Mouse (Mus musculus): ENCODE measurements around the gene Tpcn2. TPM values are rescaled to one million over a fixed set of nuclear protein-coding genes. Genes with fewer than 3 reads are reported as not detected.

The Tpcn2 gene
- polyA plus RNA-seq, 1 experiment from 2014 or later: 3.5 TPM

DNA sequence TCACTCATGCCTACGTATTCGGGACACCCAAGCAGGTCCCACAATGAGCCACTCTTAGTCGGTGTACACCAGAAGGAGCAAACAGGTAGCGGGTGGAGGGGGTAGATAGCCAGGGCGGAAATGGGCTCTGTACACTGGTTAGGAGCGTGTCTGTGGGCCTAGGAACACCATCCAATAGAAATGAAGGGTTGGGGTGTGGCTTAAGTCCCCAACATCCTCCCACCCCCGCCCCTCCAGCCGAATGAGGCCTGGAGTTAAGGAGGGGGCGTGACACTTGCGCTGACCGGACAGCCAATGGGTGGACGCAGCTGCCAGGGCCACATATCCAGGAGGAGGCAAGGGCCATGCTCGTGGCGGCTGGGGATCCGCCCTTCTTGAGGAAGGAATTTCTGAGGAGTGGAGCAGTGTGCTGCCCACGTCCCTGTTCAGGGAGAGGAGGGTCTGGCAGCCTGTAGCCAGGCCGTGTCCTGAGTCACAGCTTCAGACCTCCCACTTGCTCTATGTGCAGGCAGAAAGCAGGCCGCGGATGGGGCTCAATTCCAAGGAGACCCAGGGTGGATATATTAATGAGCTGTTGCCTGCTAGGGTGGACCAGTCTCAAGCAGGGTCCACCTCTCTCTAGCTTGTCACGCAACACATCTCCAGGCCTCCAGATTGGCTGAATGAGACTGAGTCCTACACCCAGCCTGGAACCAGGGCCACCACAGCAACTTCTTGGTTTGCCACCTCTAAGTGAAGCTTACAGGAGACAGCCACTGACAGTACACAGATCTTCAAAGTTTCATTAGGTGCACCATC is 18.9 kb upstream of the Tpcn2 start:
- DNase-seq (ENCODE audit: low spot score) (peak; percentile 80), ATAC-seq (replicated peaks; ENCODE audit: low FRiP score, low TSS enrichment, low read depth) (peak; percentile 90)
- peak overlapping the region; percentile 44 for H3K4me2 ChIP-seq (ENCODE audit: low read length)
- H3K4me1 ChIP-seq (replicated peaks; ENCODE audit: control insufficient read depth, insufficient read depth, low read length): peaks cover 9% of the 10 kb centered on the region; the same call in 1 of the 2 replicates
- H3K27me3 ChIP-seq (replicated peaks; ENCODE audit: control insufficient read depth, insufficient read depth, low read length): no peaks in the 10 kb centered on the region
- no peaks in the 10 kb centered on the region for H3K36me3 ChIP-seq (ENCODE audit: control insufficient read depth, insufficient read depth, low read length)
- 5% methylated on average over 20 of the region's 20 CpGs for WGBS
- H3K27ac ChIP-seq (ENCODE audit: low read depth): peak overlapping the region; percentile 19; the same call in 1 of the 2 replicates
- H3K9ac ChIP-seq (ENCODE audit: low read length): peak overlapping the region; percentile 14; the same call in 1 of the 2 replicates
- no peaks in the 10 kb centered on the region for H3K9me3 ChIP-seq (ENCODE audit: control insufficient read depth, low read length)
- peak overlapping the region; percentile 8; the same call in 1 of the 2 replicates for H3K4me3 ChIP-seq (ENCODE audit: low read depth, low read length)

DNA sequence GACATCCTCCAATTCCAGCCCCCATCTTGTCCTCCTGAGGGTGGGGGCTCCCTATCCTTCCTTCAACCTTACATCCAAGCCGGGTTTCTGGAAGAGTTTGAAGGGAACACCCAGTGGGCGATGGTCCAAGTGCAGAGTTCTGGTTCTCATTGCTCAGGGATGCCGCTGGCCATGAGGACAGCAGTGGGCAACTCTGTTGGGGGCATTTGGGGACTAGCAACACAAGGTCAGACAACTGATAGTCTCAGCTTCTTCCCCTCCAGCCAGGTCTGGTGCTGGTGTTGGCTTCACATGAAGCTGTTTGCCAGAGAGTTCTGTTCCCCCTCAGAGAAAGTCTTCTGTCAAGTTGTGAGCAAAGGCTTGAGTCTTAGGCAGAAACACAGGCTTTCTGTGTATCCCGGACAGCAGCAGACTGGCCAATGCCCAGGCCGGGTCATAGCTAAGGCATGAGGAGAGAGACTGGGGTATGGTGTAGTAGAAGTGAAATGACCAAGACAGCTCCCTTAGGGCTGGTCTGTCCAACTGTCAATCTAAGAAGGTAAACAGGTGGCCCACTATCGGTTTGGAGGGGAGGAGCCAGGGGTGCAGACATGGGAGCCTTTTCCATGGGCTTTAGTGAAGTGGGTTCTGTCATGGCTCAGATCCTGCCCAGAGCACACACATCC is 17.7 kb upstream of the Tpcn2 start:
- 84% methylated on average over 6 of the region's 6 CpGs for WGBS
- Histone ChIP-seq H3K9me3 (ENCODE audit: control insufficient read depth, low read length) (no peaks in the 10 kb centered on the region), H3K4me2 (ENCODE audit: low read length) (no peak overlapping the region), H3K36me3 (ENCODE audit: control insufficient read depth, insufficient read depth, low read length) (no peaks in the 10 kb centered on the region), H3K4me3 (ENCODE audit: low read depth, low read length) (no peak overlapping the region), H3K9ac (ENCODE audit: low read length) (no peak overlapping the region), H3K27me3 (replicated peaks; ENCODE audit: control insufficient read depth, insufficient read depth, low read length) (no peaks in the 10 kb centered on the region), H3K4me1 (replicated peaks; ENCODE audit: control insufficient read depth, insufficient read depth, low read length) (peaks cover 9% of the 10 kb centered on the region; the same call in 1 of the 2 replicates), H3K27ac (ENCODE audit: low read depth) (no peak overlapping the region)
- DNase-seq (ENCODE audit: low spot score): no peak
- no peak for ATAC-seq (replicated peaks; ENCODE audit: low FRiP score, low TSS enrichment, low read depth)

GRCm38 (mm10) chr7:145301008-145301340 is 17.2 kb upstream of the Tpcn2 start:
- DNase-seq (ENCODE audit: low spot score) (no peak), ATAC-seq (replicated peaks; ENCODE audit: low FRiP score, low TSS enrichment, low read depth) (no peak)
- H3K4me3 ChIP-seq (ENCODE audit: low read depth, low read length): no peak overlapping the region
- H3K9me3 ChIP-seq (ENCODE audit: control insufficient read depth, low read length): no peaks in the 10 kb centered on the region
- no peak overlapping the region for H3K4me2 ChIP-seq (ENCODE audit: low read length)
- H3K27me3 ChIP-seq (replicated peaks; ENCODE audit: control insufficient read depth, insufficient read depth, low read length): no peaks in the 10 kb centered on the region
- no peak overlapping the region for H3K9ac ChIP-seq (ENCODE audit: low read length)
- H3K36me3 ChIP-seq (ENCODE audit: control insufficient read depth, insufficient read depth, low read length): no peaks in the 10 kb centered on the region
- H3K27ac ChIP-seq (ENCODE audit: low read depth): no peak overlapping the region
- peaks cover 9% of the 10 kb centered on the region; the same call in 1 of the 2 replicates for H3K4me1 ChIP-seq (replicated peaks; ENCODE audit: control insufficient read depth, insufficient read depth, low read length)

DNA sequence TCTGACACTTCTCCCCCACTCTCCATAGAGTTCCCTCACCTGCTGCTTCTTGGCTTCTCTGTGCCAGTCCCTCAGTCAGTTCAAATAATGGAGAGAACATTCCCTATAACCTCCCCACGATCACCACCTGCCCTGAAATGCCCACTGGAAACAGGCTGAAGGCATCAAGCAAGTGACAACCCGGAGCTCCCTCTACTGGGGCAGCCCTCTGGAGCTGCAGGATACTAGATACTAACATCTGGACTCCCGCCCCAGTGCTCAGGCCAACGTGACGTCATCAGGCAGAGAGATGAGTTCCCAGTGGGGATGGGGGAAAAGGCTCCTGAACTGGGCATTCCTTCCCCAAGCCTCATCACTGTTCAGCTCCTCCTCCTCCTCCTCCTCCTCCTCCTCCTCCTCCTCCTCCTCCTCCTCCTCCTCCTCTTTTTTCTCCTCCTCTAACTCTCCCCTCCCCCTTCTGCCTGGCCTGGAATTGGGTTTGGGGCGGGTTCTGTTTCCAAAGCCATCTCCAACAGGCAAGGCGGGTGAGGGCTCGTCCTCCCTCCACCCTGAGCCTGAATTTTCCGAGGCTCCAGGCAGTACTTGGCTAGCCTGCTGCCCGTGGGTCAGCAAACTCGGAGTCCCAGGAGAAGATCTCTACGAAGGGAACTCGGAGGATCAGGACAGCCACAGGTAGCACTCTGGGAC is 16.7 kb upstream of the Tpcn2 start, which contains the start of gene Mrgprf:
Gene Mrgprf, plus strand, starts transcription at position 508 of the 687 bp plus-strand sequence.
- WGBS: 37% methylated on average over 13 of the region's 13 CpGs
- H3K36me3 ChIP-seq (ENCODE audit: control insufficient read depth, insufficient read depth, low read length): no peaks in the 10 kb centered on the region
- H3K4me2 ChIP-seq (ENCODE audit: low read length): no peak within 1 kb of the TSS
- H3K9me3 ChIP-seq (ENCODE audit: control insufficient read depth, low read length): no peaks in the 10 kb centered on the region
- peaks cover 9% of the 10 kb centered on the region; the same call in 1 of the 2 replicates for H3K4me1 ChIP-seq (replicated peaks; ENCODE audit: control insufficient read depth, insufficient read depth, low read length)
- no peak for ATAC-seq (replicated peaks; ENCODE audit: low FRiP score, low TSS enrichment, low read depth)
- no peaks in the 10 kb centered on the region for H3K27me3 ChIP-seq (replicated peaks; ENCODE audit: control insufficient read depth, insufficient read depth, low read length)
- DNase-seq (ENCODE audit: low spot score): no peak
- no peak within 1 kb of the TSS for H3K27ac ChIP-seq (ENCODE audit: low read depth)
- H3K9ac ChIP-seq (ENCODE audit: low read length): no peak within 1 kb of the TSS
- no peak within 1 kb of the TSS for H3K4me3 ChIP-seq (ENCODE audit: low read depth, low read length)

GRCm38 (mm10) chr7:145299562-145300320 is 15.9 kb upstream of the Tpcn2 start:
- H3K36me3 ChIP-seq (ENCODE audit: control insufficient read depth, insufficient read depth, low read length): no peaks in the 10 kb centered on the region
- DNase-seq (ENCODE audit: low spot score) (no peak), ATAC-seq (replicated peaks; ENCODE audit: low FRiP score, low TSS enrichment, low read depth) (no peak)
- H3K9me3 ChIP-seq (ENCODE audit: control insufficient read depth, low read length): no peaks in the 10 kb centered on the region
- H3K27ac ChIP-seq (ENCODE audit: low read depth): no peak overlapping the region
- H3K4me3 ChIP-seq (ENCODE audit: low read depth, low read length): no peak overlapping the region
- H3K9ac ChIP-seq (ENCODE audit: low read length): no peak overlapping the region
- WGBS: 61% methylated on average over 7 of the region's 7 CpGs
- H3K4me1 ChIP-seq (replicated peaks; ENCODE audit: control insufficient read depth, insufficient read depth, low read length): peaks cover 9% of the 10 kb centered on the region; the same call in 1 of the 2 replicates
- H3K4me2 ChIP-seq (ENCODE audit: low read length): no peak overlapping the region
- H3K27me3 ChIP-seq (replicated peaks; ENCODE audit: control insufficient read depth, insufficient read depth, low read length): no peaks in the 10 kb centered on the region

DNA sequence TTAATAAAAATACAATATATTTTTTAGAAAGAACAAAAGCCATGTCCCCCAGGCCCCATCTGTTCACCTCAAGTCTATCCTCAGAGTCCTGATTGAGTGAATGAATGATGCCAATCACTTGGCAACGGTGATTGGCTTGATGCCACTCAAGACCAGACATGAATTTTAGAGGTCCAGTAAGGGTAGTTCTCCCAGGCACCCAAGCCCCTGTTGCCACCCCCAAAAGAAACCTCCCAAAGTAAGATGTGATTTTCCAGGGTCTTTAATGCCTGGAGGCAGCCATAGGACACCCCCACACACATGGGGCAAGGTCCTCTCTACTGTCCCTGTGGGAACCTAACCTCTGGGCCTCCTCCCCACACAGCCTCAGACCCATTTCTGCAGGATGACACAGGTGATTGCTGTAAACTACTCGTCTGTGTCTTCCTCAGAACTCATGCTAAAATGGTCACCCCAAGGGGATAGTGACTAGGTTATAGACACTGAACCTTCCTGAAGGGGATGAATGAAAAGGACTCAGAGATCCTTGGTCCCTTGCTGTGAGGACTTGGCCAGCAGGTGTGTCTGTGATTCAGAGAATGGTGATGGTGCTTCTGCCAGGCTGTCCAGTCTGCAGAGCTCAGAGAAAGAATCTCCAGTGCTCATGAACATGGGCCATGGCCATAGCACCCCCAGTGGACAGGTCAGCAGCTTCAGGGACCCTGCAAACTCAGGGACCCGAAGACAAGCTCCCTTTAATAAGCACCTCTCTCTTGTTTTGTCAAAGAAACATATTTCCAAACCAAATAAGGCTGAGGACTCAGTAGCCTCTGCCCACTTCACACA is 15.1 kb upstream of the Tpcn2 start:
- WGBS: 57% methylated on average over 3 of the region's 3 CpGs

GRCm38 (mm10) chr7:145293859-145294258 is 10.0 kb upstream of the Tpcn2 start:
- H3K4me1 ChIP-seq (replicated peaks; ENCODE audit: control insufficient read depth, insufficient read depth, low read length): peaks cover 2% of the 10 kb centered on the region; the same call in 1 of the 2 replicates
- ATAC-seq (replicated peaks; ENCODE audit: low FRiP score, low TSS enrichment, low read depth) (no peak), DNase-seq (ENCODE audit: low spot score) (no peak)
- no peaks in the 10 kb centered on the region for H3K36me3 ChIP-seq (ENCODE audit: control insufficient read depth, insufficient read depth, low read length)
- H3K4me2 ChIP-seq (ENCODE audit: low read length): no peak overlapping the region
- 38% methylated on average over 6 of the region's 6 CpGs for whole genome bisulfite sequencing
- H3K27ac ChIP-seq (ENCODE audit: low read depth): no peak overlapping the region
- no peaks in the 10 kb centered on the region for H3K27me3 ChIP-seq (replicated peaks; ENCODE audit: control insufficient read depth, insufficient read depth, low read length)
- no peak overlapping the region for H3K4me3 ChIP-seq (ENCODE audit: low read depth, low read length)
- no peaks in the 10 kb centered on the region for H3K9me3 ChIP-seq (ENCODE audit: control insufficient read depth, low read length)
- no peak overlapping the region for H3K9ac ChIP-seq (ENCODE audit: low read length)

More for the DNA sequence above, 15.1 kb upstream of the Tpcn2 start:
- H3K9ac ChIP-seq (ENCODE audit: low read length): no peak overlapping the region
- H3K4me1 ChIP-seq (replicated peaks; ENCODE audit: control insufficient read depth, insufficient read depth, low read length): peaks cover 9% of the 10 kb centered on the region; the same call in 1 of the 2 replicates
- 0 out of 2 replicates have a peak overlapping the region, but pooled peaks have one; percentile 6 for H3K27ac ChIP-seq (ENCODE audit: low read depth)
- H3K4me3 ChIP-seq (ENCODE audit: low read depth, low read length): no peak overlapping the region
- DNase-seq (ENCODE audit: low spot score) (no peak), ATAC-seq (replicated peaks; ENCODE audit: low FRiP score, low TSS enrichment, low read depth) (no peak)
- no peaks in the 10 kb centered on the region for H3K27me3 ChIP-seq (replicated peaks; ENCODE audit: control insufficient read depth, insufficient read depth, low read length)
- no peak overlapping the region for H3K4me2 ChIP-seq (ENCODE audit: low read length)
- no peaks in the 10 kb centered on the region for H3K36me3 ChIP-seq (ENCODE audit: control insufficient read depth, insufficient read depth, low read length)
- no peaks in the 10 kb centered on the region for H3K9me3 ChIP-seq (ENCODE audit: control insufficient read depth, low read length)

All from intestine, embryonic 14.5 days (tissue).